15 mouse cellular contexts compared by ENCODE assay signal in the genomic region with DNA sequence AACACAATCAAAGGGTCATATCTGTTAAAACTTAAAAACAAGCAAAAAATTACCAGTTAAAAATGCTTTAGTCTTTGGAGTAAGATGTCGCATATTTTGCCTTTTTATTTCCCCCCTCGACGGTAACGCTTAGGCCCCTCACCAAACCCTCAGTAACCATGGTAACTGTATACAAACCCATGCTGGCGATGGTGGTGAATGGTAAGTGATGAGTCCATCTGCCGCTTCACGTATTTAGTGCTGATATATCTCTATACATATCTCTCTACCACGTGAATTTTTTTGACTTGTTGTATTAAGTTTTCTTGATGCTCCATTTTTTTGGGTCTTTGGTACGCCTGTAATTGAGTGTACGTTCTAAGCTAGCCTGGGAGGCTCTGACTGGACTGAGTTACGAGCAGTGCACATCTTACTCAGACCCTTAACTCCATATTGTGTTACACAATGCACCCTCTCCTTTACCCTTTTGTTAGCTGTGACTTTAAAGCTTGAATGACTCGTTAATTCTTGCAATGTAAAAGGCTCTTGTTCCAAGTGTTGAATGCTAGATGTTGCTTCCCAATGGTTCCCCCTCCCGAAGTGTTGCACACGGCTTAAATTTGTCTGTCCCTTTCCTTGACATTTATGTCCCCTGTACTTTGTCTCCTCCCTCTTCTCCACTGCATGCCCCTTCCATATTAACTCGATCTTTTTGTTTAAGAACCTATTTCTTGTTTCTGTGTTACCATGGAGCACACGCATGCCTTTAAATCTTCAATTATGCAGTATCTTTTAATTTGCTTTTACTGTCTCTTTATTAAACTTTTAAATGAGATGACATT.
"Had no signal": no experiment of that assay in that cellular context is flagged by ENCODE, and none has a peak within 500 bp of the region (broad histone marks: within the 10 kb centered on the region; RNA-seq: fewer than 3 reads in every experiment).

No protein-coding gene starts in this region.

- ATAC-seq: liver, postnatal 0 days; midbrain, embryonic 15.5 days had no signal

- H3K9me3 ChIP-seq: limb, embryonic 12.5 days; liver, embryonic 13.5 days; lung, embryonic 15.5 days; midbrain, embryonic 15.5 days had no signal

- DNase-seq: kidney, adult 11 months; kidney, adult 9 months; kidney, postnatal 36 days; layer of hippocampus, adult 9-11 months; liver; liver, embryonic 13.5 days; liver, postnatal 0 days; right cerebral cortex, adult 18-20 months; right cerebral cortex, postnatal 25 days; thymus, postnatal 4 days had no signal

- H3K36me3 ChIP-seq: limb, embryonic 12.5 days; liver, embryonic 13.5 days; lung, embryonic 15.5 days; midbrain, embryonic 15.5 days had no signal

- H3K4me2 ChIP-seq: limb, embryonic 12.5 days; liver, embryonic 13.5 days; lung, embryonic 15.5 days; midbrain, embryonic 15.5 days had no signal

- H3K27ac ChIP-seq: kidney, postnatal 0 days; limb, embryonic 12.5 days; liver, embryonic 13.5 days; lung, embryonic 15.5 days; midbrain, embryonic 15.5 days; stomach, postnatal 0 days had no signal

- H3K9ac ChIP-seq: limb, embryonic 12.5 days; liver, embryonic 13.5 days; liver, postnatal 0 days; lung, embryonic 15.5 days; midbrain, embryonic 15.5 days had no signal

- H3K27me3 ChIP-seq: limb, embryonic 12.5 days; liver, embryonic 13.5 days; lung, embryonic 15.5 days; midbrain, embryonic 15.5 days had no signal

- H3K4me3 ChIP-seq: limb, embryonic 12.5 days; liver, embryonic 13.5 days; lung, embryonic 15.5 days; midbrain, embryonic 15.5 days had no signal

- H3K4me1 ChIP-seq: limb, embryonic 12.5 days; liver, embryonic 13.5 days; lung, embryonic 15.5 days; midbrain, embryonic 15.5 days had no signal
